Mouse (Mus musculus): ENCODE measurements at regions not wholly inside any gene's neighbourhood (a gene's known extent, or its start where the extent isn't known, plus 50 kb on each side); places are given as distances from the start of the nearest gene placed in this dataset.
A peak's percentile ranks its signal among the peaks of the same experiment; 100 is the strongest.

GRCm38 (mm10) chr15:6934564-6934980, 59.8 kb upstream of the Osmr start:
- DNase-seq (ENCODE audit: low spot score), result peak; percentile 26

GRCm38 (mm10) chr15:6941491-6941890, 66.7 kb upstream of the Osmr start:
- no peak for DNase-seq (ENCODE audit: low spot score)

GRCm38 (mm10) chr15:6949236-6949635, 74.5 kb upstream of the Osmr start:
- peak; percentile 16 for DNase-seq (ENCODE audit: low spot score)

- DNase-seq (ENCODE audit: low spot score), result no peak
These were observed 74.9 kb upstream of the Osmr start for GRCm38 (mm10) chr15:6949686-6950085.

- no peak for DNase-seq (ENCODE audit: low spot score)
These were observed 75.7 kb upstream of the Osmr start for GRCm38 (mm10) chr15:6950503-6950902.

- DNase-seq (ENCODE audit: low spot score), result no peak
These were observed 78.8 kb upstream of the Osmr start for GRCm38 (mm10) chr15:6953556-6953955.

- DNase-seq (ENCODE audit: low spot score), result no peak
These were observed 79.4 kb upstream of the Osmr start for GRCm38 (mm10) chr15:6953970-6954791.

GRCm38 (mm10) chr15:6959911-6960310, 85.1 kb upstream of the Osmr start:
- DNase-seq (ENCODE audit: low spot score), result no peak

- no peak for DNase-seq (ENCODE audit: low spot score)
These were observed 86.3 kb upstream of the Osmr start for GRCm38 (mm10) chr15:6960753-6961746.

- peak; percentile 68 for DNase-seq (ENCODE audit: low spot score)
These were observed 89.9 kb upstream of the Osmr start for GRCm38 (mm10) chr15:6964635-6965034.

- no peak for DNase-seq (ENCODE audit: low spot score)
These were observed 90.7 kb upstream of the Osmr start for GRCm38 (mm10) chr15:6965446-6965845.

- DNase-seq (ENCODE audit: low spot score), result no peak
These were observed 99.6 kb upstream of the Osmr start for GRCm38 (mm10) chr15:6974410-6974809.

- no peak for DNase-seq (ENCODE audit: low spot score)
These were observed 106.7 kb upstream of the Osmr start for GRCm38 (mm10) chr15:6981430-6981829.

- DNase-seq (ENCODE audit: low spot score), result no peak
These were observed 107.1 kb upstream of the Lifr start for GRCm38 (mm10) chr15:6983320-6983719.

- DNase-seq (ENCODE audit: low spot score), result peak; percentile 69
These were observed 102.2 kb upstream of the Lifr start for GRCm38 (mm10) chr15:6988187-6988586.

- no peak for DNase-seq (ENCODE audit: low spot score)
These were observed 101.3 kb upstream of the Lifr start for GRCm38 (mm10) chr15:6989094-6989493.

- DNase-seq (ENCODE audit: low spot score), result no peak
These were observed 97.2 kb upstream of the Lifr start for GRCm38 (mm10) chr15:6993226-6993625.

- no peak for DNase-seq (ENCODE audit: low spot score)
These were observed 95.2 kb upstream of the Lifr start for GRCm38 (mm10) chr15:6995246-6995645.

- DNase-seq (ENCODE audit: low spot score), result no peak
These were observed 92.5 kb upstream of the Lifr start for GRCm38 (mm10) chr15:6997871-6998270.

- DNase-seq (ENCODE audit: low spot score), result no peak
These were observed 91.8 kb upstream of the Lifr start for GRCm38 (mm10) chr15:6998576-6999070.

- DNase-seq (ENCODE audit: low spot score), result no peak
These were observed 90.7 kb upstream of the Lifr start for GRCm38 (mm10) chr15:6999667-7000066.

GRCm38 (mm10) chr15:7002226-7002625, 88.2 kb upstream of the Lifr start:
- DNase-seq (ENCODE audit: low spot score), result peak; percentile 44
